Mouse (Mus musculus) cerebellum, adult 2 months (tissue): ENCODE data around the gene Cdc27. TPM values are rescaled to one million over a fixed set of nuclear protein-coding genes. Genes with fewer than 3 reads are reported as not detected.

Experiments
- DNase-seq, 2 experiments: peaks; one replicate each; pipeline ENCODE4 v3.0.0; 2021
- H3K27ac ChIP-seq: fragments of 200-500 bp; 2 replicates; pipeline ENCODE4 v1.5.1; 2012; ENCODE audit warnings: low read length, control low read depth, inconsistent platforms; ENCODE audit not compliant: insufficient read depth
- H3K27me3 ChIP-seq: fragments of 200-500 bp; 2 replicates; pipeline ENCODE4 v1.6.1; 2012; ENCODE audit warnings: inconsistent platforms, mild to moderate bottlenecking, low read length, moderate library complexity; ENCODE audit not compliant: control insufficient read depth, insufficient read depth
- H3K4me1 ChIP-seq: fragments of 200-500 bp; 2 replicates; pipeline ENCODE4 v1.6.1; 2011; ENCODE audit warnings: low read length; ENCODE audit not compliant: control insufficient read depth, insufficient read depth
- H3K4me3 ChIP-seq: fragments of 200-500 bp; replicated peaks from 2 replicates; pipeline ENCODE3; 2011; ENCODE audit warnings: mild to moderate bottlenecking, low read depth, low read length, control low read depth; ENCODE audit not compliant: insufficient read depth
- CTCF ChIP-seq: fragments of 200-500 bp; IDR thresholded peaks from 2 replicates; pipeline ENCODE4 v1.5.1; 2011; ENCODE audit warnings: low read depth, mild to moderate bottlenecking, control low read depth, low read length, moderate library complexity, borderline replicate concordance; ENCODE audit not compliant: insufficient read depth
- POLR2A ChIP-seq: fragments of 200-500 bp; IDR thresholded peaks from 2 replicates; pipeline ENCODE4 v1.6.1; 2011; ENCODE audit warnings: low read length, control low read depth, borderline replicate concordance; ENCODE audit not compliant: insufficient read depth
- WGBS: fragments of 180-500 bp; shearing (Covaris S2); methylation state at CpG from one replicate; pipeline ENCODE4 v1.1.7; 2018; 5-methylcytosine and 5-hydroxymethylcytosine counted together
- polyA plus RNA-seq: library from polyadenylated mRNA; depleted of rRNA; stranded (reverse); fragments of >200 nt; gene quantifications from 2 replicates; pipeline ENCODE4 v1.2.3, GENCODE M21; 2012; rRNA removed

Gene Cdc27
- polyA plus RNA-seq, 1 experiment: 22.4 TPM

DNA sequence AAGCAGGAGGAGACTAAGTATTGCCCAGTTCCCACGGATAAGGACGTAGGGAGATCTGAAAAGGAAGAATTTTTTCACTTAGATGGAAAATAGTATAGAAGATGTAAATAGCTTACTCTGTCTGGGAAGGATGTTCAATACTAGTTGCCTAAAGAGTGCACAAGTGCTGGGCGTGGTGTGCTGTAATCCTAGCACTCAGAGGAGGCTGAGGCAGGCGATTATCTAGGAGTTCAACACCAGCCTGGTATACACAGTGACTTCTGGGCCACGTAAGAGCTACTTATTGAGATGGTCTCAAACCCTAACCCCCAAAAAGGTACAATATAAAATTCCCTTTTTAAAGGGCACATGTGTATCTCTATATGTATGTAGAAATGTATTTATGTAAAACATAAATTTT is 82.7 kb downstream of the Cdc27 start:
- no peak for DNase-seq
- no peak for TF ChIP-seq CTCF
- no peak for TF ChIP-seq POLR2A
- H3K4me3 ChIP-seq: no peak overlapping the region
- 70% methylated on average over 5 of the region's 5 CpGs for WGBS
- H3K27ac ChIP-seq: no peak overlapping the region
- no peaks in the 10 kb centered on the region for H3K27me3 ChIP-seq
- H3K4me1 ChIP-seq: peaks cover 8% of the 10 kb centered on the region; the same call in 1 of the 2 replicates

DNA sequence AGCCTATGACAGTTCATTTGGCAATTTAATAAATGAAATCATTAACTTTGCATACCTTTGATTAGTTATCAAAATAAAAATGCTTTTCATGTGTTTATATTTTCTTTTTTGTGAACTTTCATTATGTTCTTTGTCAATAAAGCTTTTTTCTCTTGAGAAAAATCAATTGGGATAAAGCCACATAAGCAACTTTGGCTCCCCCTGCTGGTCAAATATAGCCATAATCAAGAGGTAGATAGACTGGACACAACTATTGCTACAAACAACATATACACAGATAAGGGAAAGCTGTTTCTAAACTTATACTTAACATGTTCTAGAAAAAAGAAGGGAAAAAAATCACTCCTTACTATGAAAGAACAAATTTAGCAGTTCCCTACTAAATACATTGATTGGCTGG is 88.9 kb downstream of the Cdc27 start:
- H3K4me3 ChIP-seq: no peak overlapping the region
- H3K4me1 ChIP-seq: peaks cover 5% of the 10 kb centered on the region; the same call in 1 of the 2 replicates
- 0 out of 2 replicates have a peak, but pooled peaks have one; percentile 5 for TF ChIP-seq CTCF
- no peak for TF ChIP-seq POLR2A
- DNase-seq: peak in 1 of 2 experiments; percentile 68
- H3K27me3 ChIP-seq: no peaks in the 10 kb centered on the region
- H3K27ac ChIP-seq: no peak overlapping the region

DNA sequence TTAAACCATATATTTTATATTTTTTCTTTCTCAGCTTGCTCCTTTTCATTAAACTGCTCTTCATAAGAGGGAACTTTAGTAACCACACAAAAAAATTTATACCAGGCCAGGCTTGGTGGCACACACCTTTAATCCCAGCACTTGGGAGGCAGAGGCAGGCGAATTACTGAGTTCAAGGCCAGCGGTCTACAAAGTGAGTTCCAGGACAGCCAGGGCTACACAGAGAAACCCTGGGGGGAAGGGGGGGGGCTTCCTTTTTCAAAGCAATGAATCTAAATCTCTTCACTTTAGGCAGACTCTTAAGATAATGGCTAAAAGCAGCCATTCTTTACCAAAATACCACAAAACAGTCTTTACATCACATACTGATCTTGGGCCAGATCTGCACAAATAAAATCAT is 90.7 kb downstream of the Cdc27 start:
- DNase-seq: no peak
- TF ChIP-seq CTCF (no peak), POLR2A (no peak)
- 98% methylated on average over 2 of the region's 2 CpGs for WGBS
- no peaks in the 10 kb centered on the region for H3K27me3 ChIP-seq
- no peak overlapping the region for H3K27ac ChIP-seq
- H3K4me1 ChIP-seq: peaks cover 8% of the 10 kb centered on the region; the same call in 1 of the 2 replicates
- no peak overlapping the region for H3K4me3 ChIP-seq

DNA sequence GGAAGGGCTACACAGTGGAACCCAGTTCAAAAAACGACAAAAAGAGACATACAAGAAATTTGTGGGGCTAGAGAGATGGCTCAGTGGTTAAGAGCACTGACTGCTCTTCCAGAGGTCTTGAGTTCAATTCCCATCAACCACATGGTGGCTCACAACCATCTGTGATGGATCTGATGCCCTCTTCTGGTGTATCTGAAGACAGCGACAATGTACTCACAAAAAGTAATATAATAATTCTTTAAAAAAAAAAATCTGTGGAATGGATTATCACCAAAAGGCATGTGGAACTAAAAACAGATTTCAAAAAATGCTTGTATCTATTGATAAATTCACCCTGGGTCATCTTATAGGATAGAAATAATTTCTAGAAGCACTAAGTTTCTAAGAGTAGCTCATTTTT is 91.9 kb downstream of the Cdc27 start:
- TF ChIP-seq CTCF (no peak), POLR2A (no peak)
- H3K27me3 ChIP-seq: no peaks in the 10 kb centered on the region
- H3K4me3 ChIP-seq: no peak overlapping the region
- H3K27ac ChIP-seq: no peak overlapping the region
- 0 out of 2 replicates have a peak, but pooled peaks cover 3% of the 10 kb centered on the region for H3K4me1 ChIP-seq
- WGBS: 75% methylated on average over 2 of the region's 2 CpGs
- DNase-seq: no peak

Other genes starting within 250 kb of the Cdc27 start
- gene Kansl1, start 81.8 kb downstream of the Cdc27 start, polyA plus RNA-seq: 87.7 and 91.0 TPM in 2 replicates
- gene Myl4, start within 50 bp of the Cdc27 start, polyA plus RNA-seq: 2.2 and 2.5 TPM in 2 replicates
- 2.0 and 2.1 TPM in 2 replicates for gene Itgb3, start 57.4 kb upstream of the Cdc27 start, polyA plus RNA-seq
- 0.02 TPM in 2 replicates for gene Gm11639, start 135.1 kb upstream of the Cdc27 start, polyA plus RNA-seq